Mouse (Mus musculus) kidney, postnatal 36 days (tissue): ENCODE measurements around the gene Gm867.

Experiments
- DNase-seq, 2 experiments: peaks; one replicate each; pipeline ENCODE4 v3.0.0; 2021 to 2022; ENCODE audit warnings: mixed read lengths in 2 of 2

Gene Gm867

GRCm38 (mm10) chr10:75940520-75940919, at the start of gene Gm867:
Gene Gm867, minus strand, starts transcription at chr10:75940672.
- DNase-seq = peak; percentile 40 to 48

- DNase-seq = no peak
Measured at GRCm38 (mm10) chr10:75979432-75979831, 39.0 kb upstream of the Gm867 start.

- DNase-seq = no peak
Measured at GRCm38 (mm10) chr10:75978835-75979157, 38.3 kb upstream of the Gm867 start.

- no peak for DNase-seq
Measured at GRCm38 (mm10) chr10:75978119-75978834, 37.8 kb upstream of the Gm867 start.

- peak in 1 of 2 experiments; percentile 34 for DNase-seq
Measured at GRCm38 (mm10) chr10:75975216-75975615, 34.7 kb upstream of the Gm867 start.

GRCm38 (mm10) chr10:75973846-75974245, 33.4 kb upstream of the Gm867 start:
- no peak for DNase-seq

GRCm38 (mm10) chr10:75954381-75954811, 13.9 kb upstream of the Gm867 start, which contains the start of gene Gm5134:
Gene Gm5134, plus strand, starts transcription at chr10:75954514.
- no peak for DNase-seq

GRCm38 (mm10) chr10:75951424-75952050, 11.1 kb upstream of the Gm867 start:
- DNase-seq = peak; percentile 54 to 74

GRCm38 (mm10) chr10:75950791-75951210, 10.3 kb upstream of the Gm867 start:
- peak; percentile 34 to 53 for DNase-seq

GRCm38 (mm10) chr10:75949053-75950045, 8.9 kb upstream of the Gm867 start:
- DNase-seq = peak; percentile 30 to 34

GRCm38 (mm10) chr10:75948079-75948478, 7.6 kb upstream of the Gm867 start:
- no peak for DNase-seq

GRCm38 (mm10) chr10:75945896-75946295, 5.4 kb upstream of the Gm867 start:
- DNase-seq = no peak

GRCm38 (mm10) chr10:75945213-75945612, 4.7 kb upstream of the Gm867 start:
- peak in 1 of 2 experiments; percentile 0 for DNase-seq

GRCm38 (mm10) chr10:75944066-75944772, 3.7 kb upstream of the Gm867 start:
- DNase-seq = peak; percentile 43 to 56

- no peak for DNase-seq
Measured at GRCm38 (mm10) chr10:75942736-75943477, 2.4 kb upstream of the Gm867 start, which contains the start of gene Vpreb3. Gene Vpreb3, plus strand, starts transcription at chr10:75943057.

GRCm38 (mm10) chr10:75941042-75941824, 761 bp upstream of the Gm867 start:
- DNase-seq = no peak

GRCm38 (mm10) chr10:75939481-75940234, 814 bp downstream of the Gm867 start:
- DNase-seq = no peak

- peak; percentile 32 to 54 for DNase-seq
Measured at GRCm38 (mm10) chr10:75937851-75938643, 2.4 kb downstream of the Gm867 start.
